Mouse (Mus musculus) left cerebral cortex, adult 9 months (tissue): ENCODE results near the gene Hoxb3.
A peak's percentile ranks its signal among the peaks of the same experiment; 100 is the strongest.

Experiments used
- DNase-seq, 2 experiments: peaks; one replicate each; pipeline ENCODE4 v3.0.0; 2022; ENCODE audit warnings: low spot score in 2 of 2

Gene Hoxb3

GRCm38 (mm10) chr11:96288455-96289221 lies 34.5 kb upstream of the Hoxb3 start:
- DNase-seq = no peak

- no peak for DNase-seq
Observed at GRCm38 (mm10) chr11:96289293-96289692, 33.8 kb upstream of the Hoxb3 start.

- DNase-seq = no peak
Observed at GRCm38 (mm10) chr11:96289837-96290236, 33.3 kb upstream of the Hoxb3 start.

GRCm38 (mm10) chr11:96290705-96291355 lies 32.3 kb upstream of the Hoxb3 start:
- no peak for DNase-seq

GRCm38 (mm10) chr11:96291681-96292564 lies 31.2 kb upstream of the Hoxb3 start, which contains the start of gene Hoxb6:
Hoxb6 (plus strand) TSS chr11:96292476.
- no peak for DNase-seq

- no peak for DNase-seq
Observed at GRCm38 (mm10) chr11:96292565-96293301, 30.4 kb upstream of the Hoxb3 start.

GRCm38 (mm10) chr11:96293302-96293921 lies 29.7 kb upstream of the Hoxb3 start:
- DNase-seq = no peak

GRCm38 (mm10) chr11:96294245-96295091 lies 28.7 kb upstream of the Hoxb3 start:
- DNase-seq = peak in 1 of 2 experiments; percentile 44

GRCm38 (mm10) chr11:96295092-96295835 lies 27.9 kb upstream of the Hoxb3 start:
- DNase-seq = no peak

- DNase-seq = no peak
Observed at GRCm38 (mm10) chr11:96296997-96297396, 26.1 kb upstream of the Hoxb3 start.

- DNase-seq = no peak
Observed at GRCm38 (mm10) chr11:96297428-96297827, 25.7 kb upstream of the Hoxb3 start.

GRCm38 (mm10) chr11:96297968-96298635 lies 25.0 kb upstream of the Hoxb3 start:
- DNase-seq = no peak

GRCm38 (mm10) chr11:96298895-96299667 lies 24.0 kb upstream of the Hoxb3 start:
- no peak for DNase-seq

GRCm38 (mm10) chr11:96299781-96300180 lies 23.3 kb upstream of the Hoxb3 start:
- DNase-seq = no peak

- DNase-seq = no peak
Observed at GRCm38 (mm10) chr11:96300354-96301063, 22.6 kb upstream of the Hoxb3 start.

GRCm38 (mm10) chr11:96301064-96301431 lies 22.1 kb upstream of the Hoxb3 start:
- DNase-seq = no peak

- peak; percentile 11 to 31 for DNase-seq
Observed at GRCm38 (mm10) chr11:96301837-96302236, 21.3 kb upstream of the Hoxb3 start.
